Mouse (Mus musculus) retina, postnatal 7 days (tissue): ENCODE data around the gene Lhfpl5.

Experiments used
- DNase-seq: peaks from one replicate; pipeline ENCODE4 v3.0.0-alpha.2; 2012; ENCODE audit warnings: low read depth, low spot score

The Lhfpl5 gene

GRCm38 (mm10) chr17:28625327-28625726 is 49.9 kb downstream of the Lhfpl5 start:
- DNase-seq: no peak

GRCm38 (mm10) chr17:28626937-28627336 is 51.5 kb downstream of the Lhfpl5 start:
- DNase-seq: no peak

DNA sequence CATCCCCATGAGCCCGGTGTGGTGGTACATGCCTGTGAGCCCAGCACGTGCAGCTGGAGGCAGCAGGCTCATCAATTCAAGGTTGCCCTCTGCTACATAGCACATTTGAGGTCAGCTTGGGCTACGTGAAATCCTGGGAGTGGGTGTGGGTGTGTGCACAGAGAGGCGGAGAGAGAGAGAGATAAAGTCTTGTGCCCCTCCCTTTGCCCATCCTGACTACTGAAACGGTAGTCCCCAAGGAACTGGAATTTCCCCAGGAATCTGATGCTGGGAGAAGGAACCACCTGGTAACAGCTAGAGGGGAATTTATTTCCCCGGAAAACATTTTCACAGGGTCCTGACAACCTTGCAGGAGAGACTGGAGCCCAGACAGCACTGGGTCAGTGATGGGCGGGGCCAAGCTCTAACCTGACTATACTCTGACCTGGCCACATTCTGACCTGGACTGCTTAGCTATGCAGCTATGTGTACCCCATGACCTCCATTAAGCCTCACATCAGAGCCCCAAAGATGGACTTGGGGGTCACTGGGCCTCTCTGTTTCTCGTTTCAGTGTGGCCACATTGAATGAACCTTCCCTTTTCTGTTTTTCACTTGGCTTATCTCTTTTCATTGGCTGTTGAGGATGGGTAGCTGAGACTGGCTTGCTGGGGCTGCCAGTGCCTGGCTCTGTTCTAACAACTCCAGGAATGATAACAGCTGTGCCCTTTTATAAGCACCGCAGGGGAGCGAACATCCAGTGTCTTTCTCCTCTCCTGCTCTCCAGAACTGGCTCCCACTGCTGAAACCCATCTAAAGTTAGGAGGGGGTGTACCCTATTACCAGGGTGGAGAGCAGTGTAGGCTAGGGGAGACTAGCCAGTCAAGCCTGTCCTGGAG is 53.0 kb downstream of the Lhfpl5 start:
- no peak for DNase-seq

DNA sequence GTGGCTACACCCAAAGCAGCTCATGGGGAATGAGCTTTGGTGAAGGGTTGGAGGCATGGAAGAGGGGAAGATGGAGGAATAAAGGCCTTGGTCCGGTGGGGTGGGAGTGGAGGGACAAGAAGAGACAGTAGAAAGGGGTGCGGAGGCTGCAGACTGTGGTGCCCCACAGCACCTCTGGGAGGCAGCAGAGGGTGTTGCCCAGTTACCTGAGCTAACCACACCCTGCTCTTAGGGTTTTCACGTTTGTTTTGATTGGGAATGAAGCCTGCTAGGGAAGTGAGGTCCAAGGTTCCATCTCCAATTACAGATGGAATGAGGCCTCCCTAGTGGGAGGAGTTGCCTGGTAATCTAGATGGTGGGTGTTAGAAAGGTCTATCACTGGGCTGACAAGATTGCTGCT is 53.7 kb downstream of the Lhfpl5 start:
- no peak for DNase-seq
